Mouse (Mus musculus) C2C12 (cell line): ENCODE measurements around the gene Rcan1.

Experiments used
- CEBPB ChIP-seq: IDR thresholded peaks from one replicate; pipeline ENCODE4 v1.6.1; 2011; ENCODE audit warnings: low read depth, mild to moderate bottlenecking, control low read depth, moderate library complexity
- CTCF ChIP-seq: IDR thresholded peaks from one replicate; pipeline ENCODE4 v1.5.1; 2011; ENCODE audit not compliant: control insufficient read depth, insufficient read depth, insufficient read length
- MAX ChIP-seq: IDR thresholded peaks from one replicate; pipeline ENCODE4 v1.6.1; 2011; ENCODE audit warnings: mild to moderate bottlenecking, control low read depth
- MYOD1 ChIP-seq: IDR thresholded peaks from one replicate; pipeline ENCODE4 v1.6.1; 2011; ENCODE audit warnings: low read depth; ENCODE audit not compliant: control insufficient read depth, insufficient read length
- MYOG ChIP-seq: IDR thresholded peaks from one replicate; pipeline ENCODE4 v1.6.1; 2011; ENCODE audit not compliant: control insufficient read depth, insufficient read length; ENCODE audit errors: extremely low read depth
- USF1 ChIP-seq: IDR thresholded peaks from one replicate; pipeline ENCODE4 v1.6.1; 2011; ENCODE audit warnings: low read depth, mild to moderate bottlenecking, control low read depth, moderate library complexity

DNA sequence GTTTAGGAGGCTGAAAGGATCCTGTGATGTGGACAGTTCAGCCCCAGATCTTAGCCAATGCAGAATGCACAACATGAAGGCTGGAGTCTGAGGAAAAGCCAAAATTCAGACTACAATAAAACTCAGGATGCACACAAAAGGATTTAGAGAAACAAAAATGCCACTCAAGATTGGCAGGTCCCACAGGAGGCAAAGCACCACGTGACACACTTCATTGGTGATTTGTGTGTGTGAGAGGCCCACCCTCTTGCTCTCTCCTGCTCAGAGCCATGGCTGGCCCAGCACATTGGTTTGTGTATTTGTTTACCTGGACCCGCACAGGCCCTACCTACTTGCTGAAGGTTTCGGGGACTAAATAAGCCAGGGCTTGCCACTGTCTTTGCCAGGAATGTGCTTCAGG is 29.5 kb downstream of the Rcan1 start:
- TF ChIP-seq MAX (no peak), CEBPB (no peak), CTCF (no peak), MYOG (no peak), USF1 (no peak), MYOD1 (no peak)
